Mouse (Mus musculus): ENCODE results near the gene Ajm1. TPM values are rescaled to one million over a fixed set of nuclear protein-coding genes. Genes with fewer than 3 reads are reported as not detected.

Ajm1 gene
- 0.08 TPM for polyA plus RNA-seq (2014; fragmentation: Illumina TruSeq; extraction: RNeasy Lipid Tissue Mini Kit (QIAGEN cat#74804); ENCODE audit: low read depth, low replicate concordance)

GRCm38 (mm10) chr2:25581294-25581864, at the start of gene Ajm1:
Gene Ajm1 (minus strand): TSS chr2:25581757.

GRCm38 (mm10) chr2:25627811-25628210, 46.3 kb upstream of the Ajm1 start, which contains the start of gene Fcna:
Gene Fcna (minus strand): TSS chr2:25628030.

DNA sequence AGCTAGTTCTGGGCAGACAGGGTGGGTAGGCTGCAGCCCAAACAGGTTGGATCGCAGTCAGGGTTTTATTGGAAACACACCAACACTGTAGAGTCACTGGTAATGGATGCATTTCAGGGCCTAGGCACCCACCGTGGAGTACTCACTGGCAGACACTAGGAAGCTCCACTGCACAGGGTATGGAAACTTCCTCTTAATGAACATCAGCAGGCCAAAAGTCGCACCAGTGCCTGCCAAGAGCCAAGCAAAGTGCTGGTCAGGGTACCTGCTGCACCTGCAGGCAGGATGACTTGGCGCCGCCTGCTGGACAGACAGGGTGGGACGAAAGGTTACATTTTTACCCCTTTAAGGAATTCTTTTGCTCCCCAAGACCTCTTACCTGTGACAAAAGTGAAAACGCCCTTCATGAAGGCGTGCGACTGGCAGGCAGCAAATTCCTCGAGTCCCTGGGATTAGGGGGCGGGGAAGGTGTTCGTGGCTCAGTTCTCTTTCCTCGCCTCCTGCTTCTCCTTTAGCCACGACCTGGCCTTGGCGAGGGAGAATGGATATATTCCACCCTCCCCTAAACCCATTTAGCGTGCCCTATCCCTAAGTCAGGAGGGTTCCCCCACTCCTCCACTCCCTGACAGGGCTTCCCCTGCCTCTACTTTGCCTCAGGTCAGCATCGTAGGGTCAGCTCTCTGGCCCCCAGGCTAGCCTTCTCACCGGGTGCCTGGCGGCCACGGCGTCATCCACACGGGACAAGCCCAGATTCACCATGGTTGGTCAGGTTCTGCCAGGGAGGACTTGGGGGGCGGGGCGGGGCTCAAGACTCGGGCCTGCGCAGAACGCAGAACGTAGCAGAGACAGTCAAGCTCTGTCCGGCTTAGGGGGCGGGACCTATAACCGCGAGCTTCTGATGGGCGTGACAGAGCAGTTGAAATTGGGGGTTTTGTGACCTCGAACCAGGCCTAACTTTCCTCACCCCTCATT, 40.0 kb upstream of the Ajm1 start, which contains the start of gene Tmem141:
TSS of gene Tmem141 (minus strand) at position 777 of the 972 bp plus-strand sequence.

DNA sequence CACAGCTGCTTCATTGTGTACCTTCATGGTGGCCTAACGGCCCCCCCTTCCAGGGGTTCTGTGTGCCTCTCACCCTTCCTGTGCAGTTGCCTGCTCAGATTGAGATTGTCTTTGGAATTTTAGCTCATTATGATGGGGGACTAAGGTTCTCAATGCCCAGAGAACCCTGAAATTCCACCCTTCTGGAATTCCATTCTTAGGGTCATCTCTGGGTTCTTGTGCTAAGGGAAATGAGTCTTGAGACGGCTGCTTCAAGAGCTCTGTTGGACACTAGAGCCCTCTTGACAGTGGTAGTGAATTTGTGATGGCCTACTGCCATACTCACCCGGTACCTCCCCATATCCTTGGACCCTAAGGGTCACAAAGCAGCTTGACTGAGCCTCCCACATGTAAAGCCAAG, 36.0 kb upstream of the Ajm1 start, which contains the start of gene Ccdc183:
TSS of gene Ccdc183 (minus strand) at position 101 of the 400 bp plus-strand sequence.

DNA sequence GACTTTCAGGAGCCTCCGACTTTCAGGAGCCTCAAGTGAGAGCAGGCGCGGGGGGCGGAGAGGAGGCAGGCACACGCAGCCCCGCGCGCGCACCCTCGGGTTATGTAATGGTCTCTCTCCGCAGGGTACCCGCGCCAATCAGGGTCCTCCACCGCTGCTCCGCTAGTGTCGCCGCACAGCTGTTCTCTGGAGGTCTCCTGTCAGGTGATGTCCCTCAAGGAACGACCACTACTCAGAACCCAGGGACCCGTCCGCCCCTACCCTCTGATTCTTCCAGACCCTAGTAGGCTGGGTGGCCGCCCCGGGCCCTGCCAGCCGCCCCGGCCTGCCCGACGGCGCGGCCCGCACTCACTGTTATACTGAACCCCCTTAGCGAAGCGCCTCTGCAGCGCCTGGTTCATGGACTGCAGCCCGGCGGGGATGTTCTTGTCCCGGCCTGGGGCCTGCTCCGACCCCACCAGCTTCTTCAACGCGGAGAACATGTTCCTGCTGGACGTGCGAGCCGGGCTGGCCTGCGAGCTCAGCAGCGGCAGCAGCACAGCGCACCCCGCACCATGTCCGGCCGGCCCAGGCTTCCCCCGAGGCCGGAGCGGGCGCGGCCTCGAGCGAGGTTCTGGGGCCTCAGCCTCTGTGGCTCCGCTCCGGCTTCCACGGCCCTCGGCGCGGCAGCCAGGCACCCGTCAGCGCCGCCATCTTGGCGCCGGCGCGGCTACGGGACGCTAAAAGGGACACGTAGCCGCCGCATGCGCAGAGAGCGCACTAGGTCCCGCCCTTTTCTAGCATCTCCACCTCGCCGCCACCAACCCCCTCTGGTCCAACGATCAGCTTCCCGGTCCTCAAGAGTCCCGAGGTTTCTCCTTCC, 26.4 kb upstream of the Ajm1 start, which contains the start of gene Rabl6:
TSS of gene Rabl6 (minus strand) at position 761 of the 862 bp plus-strand sequence.

GRCm38 (mm10) chr2:25574579-25575431, 6.8 kb downstream of the Ajm1 start, which contains the start of the genes Mamdc4 and Phpt1:
Gene Mamdc4 (minus strand): TSS chr2:25574845.
Gene Phpt1 (minus strand): TSS chr2:25575224.

DNA sequence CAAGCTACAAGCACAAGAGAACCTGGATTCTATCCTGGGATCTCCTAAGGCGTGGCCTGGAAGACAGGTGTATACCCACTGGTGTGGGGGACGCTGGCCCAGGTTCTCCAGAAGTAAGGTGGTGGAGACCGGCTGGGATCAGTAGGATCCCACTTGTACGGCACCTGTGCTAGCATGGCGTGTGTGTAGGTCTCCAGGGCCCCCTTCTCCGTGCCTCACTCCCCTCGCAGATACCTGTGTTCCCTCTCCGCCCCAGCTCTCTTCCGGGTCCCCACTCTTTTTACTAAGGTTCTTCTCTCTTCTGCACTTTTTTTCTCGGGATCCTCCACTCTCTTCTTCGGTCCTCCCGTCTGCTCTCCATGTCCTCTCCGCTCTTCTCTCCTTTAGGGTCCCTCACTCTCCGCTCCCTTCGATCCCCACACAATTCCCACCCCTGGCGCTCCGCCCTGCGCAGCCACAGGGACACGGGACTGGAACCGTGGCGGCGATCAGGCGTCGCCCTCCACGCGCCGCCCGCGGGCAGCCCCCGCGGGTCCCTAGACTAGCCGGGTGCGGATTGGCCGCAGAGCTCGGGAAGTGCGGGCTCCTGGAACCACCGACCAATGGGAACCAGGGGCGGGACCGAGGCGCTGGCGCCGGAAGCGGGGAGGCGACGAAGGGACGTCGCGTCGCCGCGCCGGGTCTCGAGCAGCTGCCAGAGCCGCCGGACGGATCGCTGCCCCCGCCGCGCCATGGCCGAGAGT, 24.2 kb downstream of the Ajm1 start, which contains the start of gene Edf1:
TSS of gene Edf1 (plus strand) at position 627 of the 743 bp plus-strand sequence.

DNA sequence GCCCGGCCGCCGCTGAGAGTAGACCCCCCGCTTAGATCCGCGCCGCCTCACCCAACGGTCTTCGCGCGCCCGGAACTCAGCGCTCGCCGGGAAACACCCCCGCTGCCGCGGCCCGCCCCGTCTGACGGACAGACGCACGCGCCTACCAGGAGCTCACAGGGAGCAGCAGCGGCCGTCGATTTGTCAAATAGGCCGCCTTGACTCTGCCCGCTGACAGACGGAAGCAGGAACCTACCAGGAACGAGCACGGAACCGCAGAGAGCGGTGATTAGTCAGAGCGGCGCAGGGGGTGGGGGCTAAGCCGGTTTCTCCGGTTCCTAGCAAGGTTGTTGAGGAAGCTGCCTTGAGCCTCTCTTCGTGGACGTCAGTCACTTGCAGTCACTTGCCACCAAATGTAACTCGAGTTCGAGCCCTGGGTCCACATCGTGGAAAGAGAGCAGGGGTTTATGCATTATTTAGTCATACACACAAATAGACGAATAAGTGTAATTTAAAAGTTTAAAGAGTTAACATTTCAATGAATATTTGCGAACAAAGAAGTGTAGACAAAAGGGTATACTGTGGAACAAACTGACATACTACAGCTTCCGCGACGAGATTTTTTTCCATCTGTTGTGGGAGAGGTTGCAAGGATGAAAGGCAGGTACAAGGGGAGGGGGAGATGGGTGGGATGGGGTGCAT, 34.6 kb downstream of the Ajm1 start, which contains the start of gene Traf2:
TSS of gene Traf2 (minus strand) at position 130 of the 681 bp plus-strand sequence.

Other genes with a start within 250 kb of the Ajm1 start
- 21.4 TPM for gene Man1b1, start 249.4 kb downstream of the Ajm1 start, polyA plus RNA-seq (2014; fragmentation: Illumina TruSeq; extraction: RNeasy Lipid Tissue Mini Kit (QIAGEN cat#74804); ENCODE audit: low read depth, low replicate concordance)
- gene Dpp7, start 225.4 kb downstream of the Ajm1 start, polyA plus RNA-seq (2014; fragmentation: Illumina TruSeq; extraction: RNeasy Lipid Tissue Mini Kit (QIAGEN cat#74804); ENCODE audit: low read depth, low replicate concordance): 6.7 TPM
- 8.8 TPM for gene Uap1l1, start 216.1 kb downstream of the Ajm1 start, polyA plus RNA-seq (2014; fragmentation: Illumina TruSeq; extraction: RNeasy Lipid Tissue Mini Kit (QIAGEN cat#74804); ENCODE audit: low read depth, low replicate concordance)
- not detected for gene Sapcd2, start 209.4 kb downstream of the Ajm1 start, polyA plus RNA-seq (2014; fragmentation: Illumina TruSeq; extraction: RNeasy Lipid Tissue Mini Kit (QIAGEN cat#74804); ENCODE audit: low read depth, low replicate concordance)
- gene Entpd2, start 185.9 kb downstream of the Ajm1 start, polyA plus RNA-seq (2014; fragmentation: Illumina TruSeq; extraction: RNeasy Lipid Tissue Mini Kit (QIAGEN cat#74804); ENCODE audit: low read depth, low replicate concordance): 16.2 TPM
- 36.7 TPM for gene Npdc1, start 182.4 kb downstream of the Ajm1 start, polyA plus RNA-seq (2014; fragmentation: Illumina TruSeq; extraction: RNeasy Lipid Tissue Mini Kit (QIAGEN cat#74804); ENCODE audit: low read depth, low replicate concordance)
- not detected for gene Fut7, start 158.5 kb downstream of the Ajm1 start, polyA plus RNA-seq (2014; fragmentation: Illumina TruSeq; extraction: RNeasy Lipid Tissue Mini Kit (QIAGEN cat#74804); ENCODE audit: low read depth, low replicate concordance)
- 33.3 TPM for gene Abca2, start 153.1 kb downstream of the Ajm1 start, polyA plus RNA-seq (2014; fragmentation: Illumina TruSeq; extraction: RNeasy Lipid Tissue Mini Kit (QIAGEN cat#74804); ENCODE audit: low read depth, low replicate concordance)
- gene Clic3, start 124.9 kb downstream of the Ajm1 start, polyA plus RNA-seq (2014; fragmentation: Illumina TruSeq; extraction: RNeasy Lipid Tissue Mini Kit (QIAGEN cat#74804); ENCODE audit: low read depth, low replicate concordance): 1.3 TPM
- gene Paxx, start 120.7 kb downstream of the Ajm1 start, polyA plus RNA-seq (2014; fragmentation: Illumina TruSeq; extraction: RNeasy Lipid Tissue Mini Kit (QIAGEN cat#74804); ENCODE audit: low read depth, low replicate concordance): 27.9 TPM
- 1,706 TPM for gene Ptgds, start 111.7 kb downstream of the Ajm1 start, polyA plus RNA-seq (2014; fragmentation: Illumina TruSeq; extraction: RNeasy Lipid Tissue Mini Kit (QIAGEN cat#74804); ENCODE audit: low read depth, low replicate concordance)
- gene Lcn12, start 87.8 kb downstream of the Ajm1 start, polyA plus RNA-seq (2014; fragmentation: Illumina TruSeq; extraction: RNeasy Lipid Tissue Mini Kit (QIAGEN cat#74804); ENCODE audit: low read depth, low replicate concordance): not detected
- 77.7 TPM for gene Fbxw5, start 81.0 kb downstream of the Ajm1 start, polyA plus RNA-seq (2014; fragmentation: Illumina TruSeq; extraction: RNeasy Lipid Tissue Mini Kit (QIAGEN cat#74804); ENCODE audit: low read depth, low replicate concordance)
- 4.2 TPM for gene C8g, start 80.0 kb downstream of the Ajm1 start, polyA plus RNA-seq (2014; fragmentation: Illumina TruSeq; extraction: RNeasy Lipid Tissue Mini Kit (QIAGEN cat#74804); ENCODE audit: low read depth, low replicate concordance)
- gene Traf2, start 34.8 kb downstream of the Ajm1 start, polyA plus RNA-seq (2014; fragmentation: Illumina TruSeq; extraction: RNeasy Lipid Tissue Mini Kit (QIAGEN cat#74804); ENCODE audit: low read depth, low replicate concordance): 13.2 TPM
- 280 TPM for gene Edf1, start 23.9 kb downstream of the Ajm1 start, polyA plus RNA-seq (2014; fragmentation: Illumina TruSeq; extraction: RNeasy Lipid Tissue Mini Kit (QIAGEN cat#74804); ENCODE audit: low read depth, low replicate concordance)
- 1.7 TPM for gene Mamdc4, start 6.9 kb downstream of the Ajm1 start, polyA plus RNA-seq (2014; fragmentation: Illumina TruSeq; extraction: RNeasy Lipid Tissue Mini Kit (QIAGEN cat#74804); ENCODE audit: low read depth, low replicate concordance)
- 91.0 TPM for gene Phpt1, start 6.5 kb downstream of the Ajm1 start, polyA plus RNA-seq (2014; fragmentation: Illumina TruSeq; extraction: RNeasy Lipid Tissue Mini Kit (QIAGEN cat#74804); ENCODE audit: low read depth, low replicate concordance)
- 77.4 TPM for gene Rabl6, start 26.8 kb upstream of the Ajm1 start, polyA plus RNA-seq (2014; fragmentation: Illumina TruSeq; extraction: RNeasy Lipid Tissue Mini Kit (QIAGEN cat#74804); ENCODE audit: low read depth, low replicate concordance)
- gene Ccdc183, start 35.9 kb upstream of the Ajm1 start, polyA plus RNA-seq (2014; fragmentation: Illumina TruSeq; extraction: RNeasy Lipid Tissue Mini Kit (QIAGEN cat#74804); ENCODE audit: low read depth, low replicate concordance): not detected
- gene Tmem141, start 40.2 kb upstream of the Ajm1 start, polyA plus RNA-seq (2014; fragmentation: Illumina TruSeq; extraction: RNeasy Lipid Tissue Mini Kit (QIAGEN cat#74804); ENCODE audit: low read depth, low replicate concordance): 55.1 TPM
- gene Fcna, start 46.3 kb upstream of the Ajm1 start, polyA plus RNA-seq (2014; fragmentation: Illumina TruSeq; extraction: RNeasy Lipid Tissue Mini Kit (QIAGEN cat#74804); ENCODE audit: low read depth, low replicate concordance): 4.1 TPM
- not detected for gene Lcn8, start 71.4 kb upstream of the Ajm1 start, polyA plus RNA-seq (2014; fragmentation: Illumina TruSeq; extraction: RNeasy Lipid Tissue Mini Kit (QIAGEN cat#74804); ENCODE audit: low read depth, low replicate concordance)
- gene Lcn5, start 76.2 kb upstream of the Ajm1 start, polyA plus RNA-seq (2014; fragmentation: Illumina TruSeq; extraction: RNeasy Lipid Tissue Mini Kit (QIAGEN cat#74804); ENCODE audit: low read depth, low replicate concordance): not detected
- gene Lcn6, start 95.0 kb upstream of the Ajm1 start, polyA plus RNA-seq (2014; fragmentation: Illumina TruSeq; extraction: RNeasy Lipid Tissue Mini Kit (QIAGEN cat#74804); ENCODE audit: low read depth, low replicate concordance): not detected
- gene Lcn10, start 101.0 kb upstream of the Ajm1 start, polyA plus RNA-seq (2014; fragmentation: Illumina TruSeq; extraction: RNeasy Lipid Tissue Mini Kit (QIAGEN cat#74804); ENCODE audit: low read depth, low replicate concordance): not detected
- gene Obp2a, start 118.3 kb upstream of the Ajm1 start, polyA plus RNA-seq (2014; fragmentation: Illumina TruSeq; extraction: RNeasy Lipid Tissue Mini Kit (QIAGEN cat#74804); ENCODE audit: low read depth, low replicate concordance): not detected
- 16.2 TPM for gene Bmyc, start 125.0 kb upstream of the Ajm1 start, polyA plus RNA-seq (2014; fragmentation: Illumina TruSeq; extraction: RNeasy Lipid Tissue Mini Kit (QIAGEN cat#74804); ENCODE audit: low read depth, low replicate concordance)
- not detected for gene Obp2b, start 155.3 kb upstream of the Ajm1 start, polyA plus RNA-seq (2014; fragmentation: Illumina TruSeq; extraction: RNeasy Lipid Tissue Mini Kit (QIAGEN cat#74804); ENCODE audit: low read depth, low replicate concordance)
- not detected for gene Lcn3, start 183.8 kb upstream of the Ajm1 start, polyA plus RNA-seq (2014; fragmentation: Illumina TruSeq; extraction: RNeasy Lipid Tissue Mini Kit (QIAGEN cat#74804); ENCODE audit: low read depth, low replicate concordance)
- not detected for gene Lcn11, start 195.3 kb upstream of the Ajm1 start, polyA plus RNA-seq (2014; fragmentation: Illumina TruSeq; extraction: RNeasy Lipid Tissue Mini Kit (QIAGEN cat#74804); ENCODE audit: low read depth, low replicate concordance)
- not detected for gene Gm13539, start 200.5 kb upstream of the Ajm1 start, polyA plus RNA-seq (2014; fragmentation: Illumina TruSeq; extraction: RNeasy Lipid Tissue Mini Kit (QIAGEN cat#74804); ENCODE audit: low read depth, low replicate concordance)
- gene Glt6d1, start 234.1 kb upstream of the Ajm1 start, polyA plus RNA-seq (2014; fragmentation: Illumina TruSeq; extraction: RNeasy Lipid Tissue Mini Kit (QIAGEN cat#74804); ENCODE audit: low read depth, low replicate concordance): not detected
- gene Lcn9, start 241.4 kb upstream of the Ajm1 start, polyA plus RNA-seq (2014; fragmentation: Illumina TruSeq; extraction: RNeasy Lipid Tissue Mini Kit (QIAGEN cat#74804); ENCODE audit: low read depth, low replicate concordance): not detected